Mouse (Mus musculus) lung, adult 2 months (tissue): ENCODE measurements around the gene Tcl1. TPM values are rescaled to one million over a fixed set of nuclear protein-coding genes. Genes with fewer than 3 reads are reported as not detected.
"Not testable (repeated sequence)": the region's sequence is repeated elsewhere in the genome, so short reads cannot be mapped to it uniquely, and the experiment has no call there.

Source experiments
- DNase-seq: peaks from one replicate; pipeline ENCODE4 v3.0.0; 2022
- H3K4me1 ChIP-seq: fragments of 200-500 bp; 2 replicates; pipeline ENCODE4 v1.6.1; 2011; ENCODE audit warnings: low read length; ENCODE audit not compliant: control insufficient read depth, insufficient read depth
- H3K4me3 ChIP-seq: fragments of 200-500 bp; replicated peaks from 2 replicates; pipeline ENCODE3; 2011; ENCODE audit warnings: low read depth, mild to moderate bottlenecking, control low read depth, low read length; ENCODE audit errors: extremely low read depth
- CTCF ChIP-seq: fragments of 200-500 bp; IDR thresholded peaks from 2 replicates; pipeline ENCODE4 v1.5.1; 2011; ENCODE audit warnings: mild to moderate bottlenecking, low read length, control low read depth; ENCODE audit not compliant: insufficient read depth
- POLR2A ChIP-seq: fragments of 200-500 bp; IDR thresholded peaks from 2 replicates; pipeline ENCODE4 v1.6.1; 2011; ENCODE audit warnings: low read depth, mild to moderate bottlenecking, control low read depth, low read length, borderline replicate concordance; ENCODE audit errors: extremely low read depth
- WGBS: fragments of 180-500 bp; shearing (Covaris S2); methylation state at CpG from one replicate; pipeline ENCODE4 v1.1.7; 2018; 5-methylcytosine and 5-hydroxymethylcytosine counted together
- polyA plus RNA-seq: library from polyadenylated mRNA; depleted of rRNA; stranded (reverse); fragments of >200 nt; gene quantifications from 2 replicates; pipeline ENCODE4 v1.2.3, GENCODE M21; 2012; rRNA removed

Gene Tcl1
- polyA plus RNA-seq, 1 experiment = not detected

DNA sequence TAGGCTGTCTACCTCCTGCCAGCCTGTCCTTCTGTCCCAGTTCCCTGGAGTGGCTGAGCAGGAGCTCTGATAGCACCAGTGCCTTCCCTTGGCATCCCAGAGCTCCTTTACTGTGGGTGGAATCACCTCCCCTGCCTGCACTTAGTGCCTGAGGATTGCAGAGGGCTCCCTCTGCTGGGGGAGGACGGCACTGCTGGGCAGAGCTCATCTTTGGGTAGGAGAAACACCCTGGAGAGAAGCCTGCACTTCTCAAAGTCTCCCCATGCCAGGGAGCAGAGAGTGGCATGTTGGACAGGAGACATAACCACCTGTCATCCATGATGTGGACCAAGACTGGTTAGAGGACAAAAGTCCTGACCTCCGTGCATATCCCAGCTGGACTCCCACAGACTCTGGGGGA lies 33.6 kb downstream of the Tcl1 start:
- 0 out of 2 replicates have a peak, but pooled peaks have one; percentile 1 for TF ChIP-seq CTCF
- peak; percentile 3 for DNase-seq
- WGBS = 35% methylated on average over 2 of the region's 2 CpGs

DNA sequence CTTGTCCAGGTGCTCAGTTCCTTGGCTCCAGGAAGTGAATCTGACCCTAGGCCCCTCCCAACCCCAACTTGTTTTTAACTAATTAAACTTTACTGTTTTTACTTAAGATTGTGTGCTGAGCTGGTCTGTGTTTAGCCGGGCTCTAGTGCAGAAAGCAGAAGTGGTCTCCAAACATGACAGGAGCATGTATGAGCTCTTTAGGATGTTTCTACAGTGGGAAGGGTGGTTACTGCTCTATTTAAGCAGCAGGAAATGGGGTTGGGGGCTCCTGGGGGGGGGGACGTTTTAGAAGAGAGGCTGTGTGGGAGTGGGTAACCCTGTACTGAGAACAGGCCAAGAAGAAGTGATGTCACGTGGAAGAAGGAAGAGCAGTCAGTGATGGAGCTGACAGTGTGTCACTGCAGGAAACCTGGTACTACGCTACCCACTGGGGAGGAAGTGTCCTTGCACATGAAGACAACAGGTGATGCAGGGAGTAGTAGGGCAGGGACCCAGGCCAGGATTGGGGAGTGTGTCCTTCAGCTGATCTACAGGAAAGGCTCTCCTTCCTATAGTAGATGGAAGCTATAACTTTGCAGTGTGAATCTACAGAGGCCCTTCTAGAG lies 41.5 kb downstream of the Tcl1 start:
- H3K4me1 ChIP-seq, DNase-seq, H3K4me3 ChIP-seq: not testable (repeated sequence)
- WGBS = 47% methylated on average over 4 of the region's 4 CpGs

More for the DNA sequence above, 33.6 kb downstream of the Tcl1 start:
- not testable (repeated sequence) for H3K4me3 ChIP-seq, H3K4me1 ChIP-seq

DNA sequence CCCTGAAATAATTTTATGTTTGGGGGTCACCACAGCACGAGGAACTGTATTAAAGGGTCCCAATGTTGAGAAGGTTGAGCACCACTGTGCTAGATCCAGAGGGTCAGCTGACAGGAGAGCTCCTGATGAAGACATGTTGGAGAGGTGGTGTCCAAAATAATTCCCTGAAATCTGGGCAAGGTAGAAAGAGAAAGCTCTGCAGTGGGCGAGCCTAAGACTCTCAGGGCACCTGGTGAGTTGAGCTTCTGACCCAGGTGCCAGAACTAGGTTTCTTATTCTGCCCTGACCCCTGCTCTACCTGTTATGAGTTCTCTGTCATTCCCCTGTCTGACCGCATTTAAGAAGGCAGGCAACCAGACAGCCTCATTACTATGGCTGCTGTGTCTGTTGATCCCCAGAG lies 46.5 kb downstream of the Tcl1 start, which contains the start of gene Tcl1b5:
TSS of gene Tcl1b5 (plus strand) at position 301 of the 400 bp plus-strand sequence.
- H3K4me3 ChIP-seq, DNase-seq, H3K4me1 ChIP-seq: not testable (repeated sequence)
- WGBS = 56% methylated on average over 3 of the region's 3 CpGs

DNA sequence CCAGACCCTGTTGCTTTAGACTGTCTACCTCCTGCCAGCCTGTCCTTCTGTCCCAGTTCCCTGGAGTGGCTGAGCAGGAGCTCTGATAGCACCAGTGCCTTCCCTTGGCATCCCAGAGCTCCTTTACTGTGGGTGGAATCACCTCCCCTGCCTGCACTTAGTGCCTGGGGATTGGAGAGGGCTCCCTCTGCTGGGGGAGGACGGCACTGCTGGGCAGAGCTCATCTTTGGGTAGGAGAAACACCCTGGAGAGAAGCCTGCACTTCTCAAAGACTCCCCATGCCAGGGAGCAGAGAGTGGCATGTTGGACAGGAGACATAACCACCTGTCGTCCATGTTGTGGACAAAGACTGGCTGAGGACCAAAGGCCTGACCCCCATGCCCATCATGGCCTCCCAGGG lies 48.3 kb downstream of the Tcl1 start:
- H3K4me1 ChIP-seq, H3K4me3 ChIP-seq: not testable (repeated sequence)
- peak; percentile 46 for DNase-seq
- 17% methylated on average over 2 of the region's 2 CpGs for WGBS

DNA sequence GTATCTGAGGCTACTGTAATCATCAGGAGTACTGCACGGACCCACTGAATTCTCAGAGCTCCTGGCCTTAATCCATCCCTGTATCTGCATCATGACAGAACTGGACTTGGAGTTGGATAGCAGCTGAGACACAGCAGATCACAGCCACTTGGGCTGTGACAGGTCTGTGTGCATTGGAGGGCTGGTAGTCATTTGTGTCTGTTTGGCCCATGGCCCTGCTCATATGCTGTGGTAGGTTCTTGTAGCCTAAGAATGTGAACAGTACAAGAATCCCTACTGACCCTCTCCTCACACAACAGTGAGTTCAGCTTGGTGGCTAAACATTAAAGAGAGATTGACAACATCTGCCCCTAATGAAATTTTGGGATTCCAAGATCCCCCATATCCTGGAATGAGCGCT lies 49.2 kb downstream of the Tcl1 start:
- Histone ChIP-seq H3K4me3 (no peak overlapping the region), H3K4me1 (no peaks in the 10 kb centered on the region)
- no peak for TF ChIP-seq POLR2A
- no peak for DNase-seq
- 60% methylated on average over 2 of the region's 2 CpGs for WGBS

Other genes starting within 250 kb of the Tcl1 start
- 3.5 and 3.7 TPM in 2 replicates for gene Syne3, start 213.0 kb downstream of the Tcl1 start, polyA plus RNA-seq
- 43.1 and 54.7 TPM in 2 replicates for gene Glrx5, start 190.1 kb downstream of the Tcl1 start, polyA plus RNA-seq
- gene Tcl1b2, start 76.8 kb downstream of the Tcl1 start, polyA plus RNA-seq = not detected in 2 replicates
- not detected in 2 replicates for gene Tcl1b1, start 63.1 kb downstream of the Tcl1 start, polyA plus RNA-seq
- not detected in 2 replicates for gene Tcl1b5, start 46.4 kb downstream of the Tcl1 start, polyA plus RNA-seq
- gene Tcl1b3, start 31.8 kb downstream of the Tcl1 start, polyA plus RNA-seq = not detected in 2 replicates
- not detected in 2 replicates for gene Tcl1b4, start 20.8 kb downstream of the Tcl1 start, polyA plus RNA-seq
- not detected in 2 replicates for gene Tunar, start 111.1 kb upstream of the Tcl1 start, polyA plus RNA-seq
- 6.3 and 8.2 TPM in 2 replicates for gene D430019H16Rik, start 231.1 kb upstream of the Tcl1 start, polyA plus RNA-seq